Mouse (Mus musculus) hindbrain, embryonic 13.5 days (tissue): Measurements from ENCODE around the gene Chst2. TPM values are rescaled to one million over a fixed set of nuclear protein-coding genes. Genes with fewer than 3 reads are reported as not detected.

ENCODE experiments used
- ATAC-seq: fragments of 200-750 bp; cut with Nextera tagmentation; 2 replicates; pipeline ENCODE4 v1.8.0; 2017; ENCODE audit warnings: moderate TSS enrichment; ENCODE audit not compliant: low FRiP score
- H3K27ac ChIP-seq: fragments of 300-500 bp; sonication (generic); 2 replicates; pipeline ENCODE4 v1.5.1; 2015; ENCODE audit warnings: inconsistent platforms, mild to moderate bottlenecking, moderate library complexity
- H3K27me3 ChIP-seq: fragments of 300-500 bp; sonication (generic); 2 replicates; pipeline ENCODE4 v1.6.1; 2015; ENCODE audit warnings: mild to moderate bottlenecking, inconsistent platforms
- H3K36me3 ChIP-seq: fragments of 300-500 bp; sonication (generic); 2 replicates; pipeline ENCODE4 v1.6.1; 2015; ENCODE audit warnings: mild to moderate bottlenecking, inconsistent platforms
- H3K4me1 ChIP-seq: fragments of 300-500 bp; sonication (generic); replicated peaks from 2 replicates; pipeline ENCODE4 v1.6.1; 2015; ENCODE audit warnings: inconsistent platforms
- H3K4me2 ChIP-seq: fragments of 300-500 bp; sonication (generic); 2 replicates; pipeline ENCODE4 v1.6.1; 2015; ENCODE audit warnings: inconsistent platforms, mild to moderate bottlenecking, moderate library complexity
- H3K4me3 ChIP-seq: fragments of 300-500 bp; sonication (generic); 2 replicates; pipeline ENCODE4 v1.5.1; 2015; ENCODE audit warnings: mild to moderate bottlenecking, inconsistent platforms
- H3K9ac ChIP-seq: fragments of 300-500 bp; sonication (generic); 2 replicates; pipeline ENCODE4 v1.6.1; 2015; ENCODE audit warnings: mild to moderate bottlenecking, inconsistent platforms
- H3K9me3 ChIP-seq: fragments of 300-500 bp; sonication (generic); 2 replicates; pipeline ENCODE4 v1.6.1; 2016; ENCODE audit warnings: inconsistent platforms
- WGBS: fragments of 180-500 bp; shearing (Covaris S2); methylation state at CpG from one replicate; pipeline ENCODE4 v1.1.7; 2015; 5-methylcytosine and 5-hydroxymethylcytosine counted together
- polyA plus RNA-seq: library from polyadenylated mRNA; unstranded; fragments of >200 nt; fragmentation: Nextera tagmentation; extraction: Ambion mirVana; gene quantifications from 2 replicates; pipeline ENCODE4 v1.2.1, GENCODE M21; 2015

Chst2 gene
- 9.7 and 10.3 TPM in 2 replicates for polyA plus RNA-seq

- peak within 1 kb of the TSS; percentile 69 for H3K4me3 ChIP-seq
- H3K9ac ChIP-seq: peak within 1 kb of the TSS; percentile 84
- peaks cover 4% of the 10 kb centered on the region; the same call in 1 of the 2 replicates for H3K36me3 ChIP-seq
- no peaks in the 10 kb centered on the region for H3K9me3 ChIP-seq
- ATAC-seq: peak; percentile 94
- WGBS: 1% methylated on average over 98 of the region's 102 CpGs
- peaks cover 23% of the 10 kb centered on the region for H3K4me1 ChIP-seq
- H3K4me2 ChIP-seq: peak within 1 kb of the TSS; percentile 99
- peak within 1 kb of the TSS; percentile 84 for H3K27ac ChIP-seq
- peaks cover 20% of the 10 kb centered on the region for H3K27me3 ChIP-seq
Measured at GRCm38 (mm10) chr9:95406571-95407561, at the start of gene Chst2. Gene Chst2 (minus strand): TSS chr9:95406722.

GRCm38 (mm10) chr9:95451931-95452330 is 45.4 kb upstream of the Chst2 start:
- no peak overlapping the region for H3K27ac ChIP-seq
- 54% methylated on average over 3 of the region's 3 CpGs for WGBS
- H3K4me2 ChIP-seq: no peak overlapping the region
- no peaks in the 10 kb centered on the region for H3K9me3 ChIP-seq
- H3K9ac ChIP-seq: no peak overlapping the region
- H3K27me3 ChIP-seq: no peaks in the 10 kb centered on the region
- 0 out of 2 replicates have a peak, but pooled peaks have one; percentile 39 for ATAC-seq
- peaks cover 11% of the 10 kb centered on the region for H3K36me3 ChIP-seq
- H3K4me3 ChIP-seq: no peak overlapping the region
- no peaks in the 10 kb centered on the region for H3K4me1 ChIP-seq

- H3K4me2 ChIP-seq: no peak overlapping the region
- no peak overlapping the region for H3K4me3 ChIP-seq
- 0 out of 2 replicates have a peak, but pooled peaks cover under 1% of the 10 kb centered on the region for H3K36me3 ChIP-seq
- ATAC-seq: no peak
- H3K9me3 ChIP-seq: no peaks in the 10 kb centered on the region
- H3K27me3 ChIP-seq: no peaks in the 10 kb centered on the region
- H3K4me1 ChIP-seq: no peaks in the 10 kb centered on the region
- 97% methylated on average over 8 of the region's 8 CpGs for WGBS
- no peak overlapping the region for H3K9ac ChIP-seq
- no peak overlapping the region for H3K27ac ChIP-seq
Measured at GRCm38 (mm10) chr9:95450586-95450985, 44.1 kb upstream of the Chst2 start.

GRCm38 (mm10) chr9:95442321-95442731 is 35.8 kb upstream of the Chst2 start:
- 18% methylated on average over 13 of the region's 13 CpGs for WGBS
- Histone ChIP-seq H3K4me3 (peak overlapping the region; percentile 25; the same call in 1 of the 2 replicates), H3K4me2 (peak overlapping the region; percentile 47), H3K27me3 (no peaks in the 10 kb centered on the region), H3K4me1 (peaks cover 15% of the 10 kb centered on the region), H3K9me3 (no peaks in the 10 kb centered on the region), H3K27ac (peak overlapping the region; percentile 6; the same call in 1 of the 2 replicates), H3K36me3 (no peaks in the 10 kb centered on the region), H3K9ac (0 out of 2 replicates have a peak overlapping the region, but pooled peaks have one; percentile 35)
- ATAC-seq: peak; percentile 78

- H3K9me3 ChIP-seq: no peaks in the 10 kb centered on the region
- 81% methylated on average over 9 of the region's 9 CpGs for WGBS
- no peaks in the 10 kb centered on the region for H3K27me3 ChIP-seq
- H3K4me1 ChIP-seq: peaks cover 11% of the 10 kb centered on the region
- ATAC-seq: no peak
- no peak overlapping the region for H3K27ac ChIP-seq
- H3K9ac ChIP-seq: no peak overlapping the region
- no peak overlapping the region for H3K4me2 ChIP-seq
- no peaks in the 10 kb centered on the region for H3K36me3 ChIP-seq
- no peak overlapping the region for H3K4me3 ChIP-seq
Measured at GRCm38 (mm10) chr9:95437883-95438282, 31.4 kb upstream of the Chst2 start.

- no peaks in the 10 kb centered on the region for H3K4me1 ChIP-seq
- no peaks in the 10 kb centered on the region for H3K27me3 ChIP-seq
- no peak overlapping the region for H3K27ac ChIP-seq
- H3K9ac ChIP-seq: no peak overlapping the region
- H3K4me3 ChIP-seq: no peak overlapping the region
- H3K9me3 ChIP-seq: no peaks in the 10 kb centered on the region
- 0 out of 2 replicates have a peak, but pooled peaks have one; percentile 34 for ATAC-seq
- 81% methylated on average over 4 of the region's 4 CpGs for WGBS
- H3K36me3 ChIP-seq: no peaks in the 10 kb centered on the region
- H3K4me2 ChIP-seq: no peak overlapping the region
Measured at GRCm38 (mm10) chr9:95436294-95436613, 29.7 kb upstream of the Chst2 start.

GRCm38 (mm10) chr9:95435506-95436293 is 29.2 kb upstream of the Chst2 start:
- no peak overlapping the region for H3K27ac ChIP-seq
- H3K9ac ChIP-seq: no peak overlapping the region
- no peaks in the 10 kb centered on the region for H3K36me3 ChIP-seq
- H3K4me2 ChIP-seq: no peak overlapping the region
- 68% methylated on average over 20 of the region's 20 CpGs for WGBS
- no peak overlapping the region for H3K4me3 ChIP-seq
- H3K9me3 ChIP-seq: no peaks in the 10 kb centered on the region
- peak; percentile 62; the same call in 1 of the 2 replicates for ATAC-seq
- H3K4me1 ChIP-seq: no peaks in the 10 kb centered on the region
- H3K27me3 ChIP-seq: no peaks in the 10 kb centered on the region

- no peak overlapping the region for H3K4me2 ChIP-seq
- H3K36me3 ChIP-seq: no peaks in the 10 kb centered on the region
- H3K27ac ChIP-seq: no peak overlapping the region
- ATAC-seq: no peak
- no peak overlapping the region for H3K9ac ChIP-seq
- H3K27me3 ChIP-seq: no peaks in the 10 kb centered on the region
- 84% methylated on average over 4 of the region's 4 CpGs for WGBS
- no peak overlapping the region for H3K4me3 ChIP-seq
- H3K9me3 ChIP-seq: no peaks in the 10 kb centered on the region
- H3K4me1 ChIP-seq: no peaks in the 10 kb centered on the region
Measured at GRCm38 (mm10) chr9:95428277-95428676, 21.8 kb upstream of the Chst2 start.

GRCm38 (mm10) chr9:95413911-95414310 is 7.4 kb upstream of the Chst2 start:
- no peaks in the 10 kb centered on the region for H3K4me1 ChIP-seq
- no peaks in the 10 kb centered on the region for H3K9me3 ChIP-seq
- H3K36me3 ChIP-seq: no peaks in the 10 kb centered on the region
- H3K4me3 ChIP-seq: no peak overlapping the region
- H3K9ac ChIP-seq: no peak overlapping the region
- ATAC-seq: no peak
- H3K27me3 ChIP-seq: no peaks in the 10 kb centered on the region
- no peak overlapping the region for H3K27ac ChIP-seq
- no peak overlapping the region for H3K4me2 ChIP-seq

GRCm38 (mm10) chr9:95412047-95412446 is 5.5 kb upstream of the Chst2 start:
- Histone ChIP-seq H3K4me1 (peaks cover 7% of the 10 kb centered on the region), H3K9me3 (no peaks in the 10 kb centered on the region), H3K27me3 (peaks cover 7% of the 10 kb centered on the region), H3K36me3 (no peaks in the 10 kb centered on the region), H3K4me3 (no peak overlapping the region), H3K4me2 (no peak overlapping the region), H3K9ac (no peak overlapping the region), H3K27ac (no peak overlapping the region)
- WGBS: 94% methylated on average over 4 of the region's 4 CpGs
- ATAC-seq: no peak

- Histone ChIP-seq H3K9ac (peak overlapping the region; percentile 84), H3K27ac (peak overlapping the region; percentile 84), H3K4me1 (peaks cover 22% of the 10 kb centered on the region), H3K4me3 (peak overlapping the region; percentile 69), H3K4me2 (peak overlapping the region; percentile 99), H3K27me3 (peaks cover 20% of the 10 kb centered on the region), H3K9me3 (no peaks in the 10 kb centered on the region), H3K36me3 (peaks cover 4% of the 10 kb centered on the region; the same call in 1 of the 2 replicates)
- whole genome bisulfite sequencing: 1% methylated on average over 24 of the region's 24 CpGs
- peak; percentile 29 for ATAC-seq
Measured at GRCm38 (mm10) chr9:95407586-95408220, 1.2 kb upstream of the Chst2 start.
